Mouse (Mus musculus) heart, adult 2 months (tissue): ENCODE measurements around the gene Mum1.

ENCODE experiments used
- CTCF ChIP-seq: fragments of 200-600 bp; IDR thresholded peaks from 2 replicates; pipeline ENCODE4 v1.8.1; 2022; ENCODE audit warnings: antibody characterized with exemption, mild to moderate bottlenecking, moderate library complexity
- POLR2A ChIP-seq: fragments of 200-500 bp; IDR thresholded peaks from 2 replicates; pipeline ENCODE4 v1.6.1; 2011; ENCODE audit warnings: mild to moderate bottlenecking, low read depth, low read length, control low read depth; ENCODE audit not compliant: insufficient read depth

DNA sequence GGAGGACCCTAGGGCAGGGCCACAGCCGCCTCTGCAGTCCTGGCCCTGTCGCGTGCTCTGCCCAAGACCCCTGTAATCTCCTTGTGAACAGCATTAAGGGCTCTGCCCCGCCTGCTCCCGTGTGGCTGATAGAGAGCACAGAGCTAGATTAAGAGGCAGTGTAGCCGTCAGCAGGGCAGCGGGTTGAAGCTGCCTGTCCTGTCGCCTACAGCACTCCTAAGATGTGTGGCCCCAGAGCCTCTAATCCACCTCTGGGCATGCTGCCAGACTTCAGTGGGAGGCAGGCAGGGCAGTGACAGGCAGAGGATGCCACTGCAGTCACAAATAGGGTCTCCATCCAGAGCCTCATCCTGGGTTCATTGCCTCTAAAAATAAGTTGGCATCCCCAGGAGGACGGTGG is 15.9 kb downstream of the Mum1 start:
- TF ChIP-seq CTCF: no peak
- no peak for TF ChIP-seq POLR2A
